In the genomic region with DNA sequence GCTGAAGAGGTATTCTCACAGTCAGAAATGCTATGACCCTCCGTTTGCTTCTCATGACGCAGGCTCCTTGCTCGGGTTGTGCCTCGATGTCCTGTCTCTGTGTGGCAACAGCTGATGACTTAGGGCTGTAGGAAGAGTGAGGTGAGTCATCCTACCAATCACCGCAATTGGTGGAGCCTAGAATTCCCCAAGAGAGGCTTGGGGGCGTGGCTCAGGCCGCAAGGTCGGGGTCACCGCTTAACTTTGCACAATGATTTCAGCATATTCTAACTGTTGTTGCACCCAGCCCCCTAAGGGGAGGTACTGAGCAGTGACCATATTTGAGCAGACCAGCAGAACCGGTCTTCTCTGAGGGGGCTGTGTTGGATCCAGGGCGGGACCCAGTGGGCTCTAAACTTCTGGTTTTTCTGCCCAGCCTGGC, we compare ENCODE assay signal across 22 mouse cellular contexts. TPM values are rescaled to one million over a fixed set of nuclear protein-coding genes. Genes with fewer than 3 reads are reported as not detected.
DNase-seq lines count a peak whose midpoint lies in the region; ATAC-seq lines count a peak whose summit lies in the region.
"Had no signal": no experiment of that assay in that cellular context is flagged by ENCODE, and none has a peak within 500 bp of the region (broad histone marks: within the 10 kb centered on the region; RNA-seq: fewer than 3 reads in every experiment).

No protein-coding gene starts in this region.

- H3K36me3 ChIP-seq in heart, embryonic 12.5 days: no peaks in the 10 kb centered on the region
- H3K36me3 ChIP-seq: G1E; limb, embryonic 15.5 days had no signal

- peaks cover 5% of the 10 kb centered on the region for H3K9me3 ChIP-seq in heart, embryonic 12.5 days (replicated peaks)
- H3K9me3 ChIP-seq: limb, embryonic 15.5 days; megakaryocyte, embryonic 14.5 days had no signal

- ATAC-seq in heart, embryonic 12.5 days (ENCODE audit: insufficient number of reproducible peaks, low FRiP score): no peak
- ATAC-seq: activated CD4-positive, CD25-positive, alpha-beta regulatory T cell, adult 4 months; forebrain, postnatal 0 days; inflammation-experienced regulatory T-cells, adult 6 months had no signal

- H3K4me3 ChIP-seq in heart, embryonic 12.5 days: no peak overlapping the region
- H3K4me3 ChIP-seq: heart, adult 2 months; limb, embryonic 15.5 days; megakaryocyte, embryonic 14.5 days had no signal

- peak; percentile 89 for DNase-seq in heart, adult 11 months
- peak; percentile 52 for DNase-seq in CD4-positive helper T cell, adult 2 months (ENCODE audit: low read depth, low spot score)
- peak; percentile 68 for DNase-seq in adrenal gland, postnatal 10 days
- DNase-seq in lung, postnatal 36 days: peak; percentile 44
- no peak for DNase-seq in cerebellum, adult 11 months
- no peak for DNase-seq in urinary bladder, postnatal 10 days (ENCODE audit: low spot score)
- no peak for DNase-seq in right cerebral cortex, adult 18-20 months
- DNase-seq: cerebellum, postnatal 36 days; forebrain, postnatal 0 days; heart, adult 2 months; kidney, postnatal 25 days; right cerebral cortex, postnatal 14 days; thymus, postnatal 4 days had no signal

- H3K9ac ChIP-seq in heart, embryonic 12.5 days: no peak overlapping the region
- H3K9ac ChIP-seq: forebrain, postnatal 0 days; limb, embryonic 15.5 days had no signal

- WGBS in heart, embryonic 12.5 days: 57% methylated on average over 11 of the region's 11 CpGs

- H3K27ac ChIP-seq in heart, embryonic 12.5 days (ENCODE audit: poor library complexity, severe bottlenecking): no peak overlapping the region
- H3K27ac ChIP-seq: heart, adult 2 months; limb, embryonic 15.5 days had no signal

- no peak overlapping the region for H3K4me2 ChIP-seq in heart, embryonic 12.5 days
- H3K4me2 ChIP-seq: limb, embryonic 15.5 days had no signal

- H3K4me1 ChIP-seq in heart, embryonic 12.5 days (replicated peaks): peaks cover 26% of the 10 kb centered on the region

- peaks cover 56% of the 10 kb centered on the region for H3K27me3 ChIP-seq in heart, embryonic 12.5 days (replicated peaks)

RNA-seq across cellular contexts. Expression of gene Ptprs, which starts 1.9 kb away (rescaled TPM):
- polyA plus RNA-seq in heart, embryonic 12.5 days (2016; fragmentation: Nextera tagmentation; extraction: Ambion mirVana): 86.8 and 90.2 TPM in 2 replicates
- total RNA-seq in adrenal gland, postnatal 10 days (2021): 100 to 1,000 TPM in 1 of 2 experiments, 10 to 100 TPM in 1; 77.1 to 106 TPM

RNA-seq across cellular contexts. Expression of gene Znrf4, which starts 34.0 kb away (rescaled TPM):
- polyA plus RNA-seq in heart, embryonic 12.5 days (2016; fragmentation: Nextera tagmentation; extraction: Ambion mirVana): not detected in 2 replicates
- not detected for total RNA-seq in adrenal gland, postnatal 10 days (2021)
- total RNA-seq: forebrain, postnatal 0 days; G1E; heart, adult 2 months; heart, postnatal 25 days; layer of hippocampus, postnatal 14 days; monocyte, adult 5-6 weeks had no signal
- polyA plus RNA-seq: activated CD4-positive, CD25-positive, alpha-beta regulatory T cell, adult 4 months; G1E; inflammation-experienced regulatory T-cells, adult 6 months; limb, embryonic 15.5 days had no signal

Comparison
In these comparisons a context has a peak if more than half of its experiments do, and no peak if none do; other contexts are left out.
1. DNase-seq: peak in heart, adult 11 months (single experiment), CD4-positive helper T cell, adult 2 months (single experiment), adrenal gland, postnatal 10 days (single experiment) and lung, postnatal 36 days (single experiment); none in cerebellum, adult 11 months (single experiment), urinary bladder, postnatal 10 days (single experiment) and right cerebral cortex, adult 18-20 months (single experiment).